Comparison of ENCODE assay signal across 19 mouse cellular contexts in genomic region chr7:115646696-115647095, GRCm38 (mm10).
DNase-seq lines count a peak whose midpoint lies in the region; ATAC-seq and TF ChIP-seq lines count a peak whose summit lies in the region.
"Had no signal": no experiment of that assay in that cellular context is flagged by ENCODE, and none has a peak within 500 bp of the region (broad histone marks: within the 10 kb centered on the region; RNA-seq: fewer than 3 reads in every experiment).

No protein-coding gene starts in this region.

- H3K9ac ChIP-seq in midbrain, embryonic 16.5 days (ENCODE audit: low read depth, low read length), result no peak overlapping the region
- H3K9ac ChIP-seq in embryonic facial prominence, embryonic 12.5 days, result no peak overlapping the region
- no peak overlapping the region for H3K9ac ChIP-seq in midbrain, postnatal 0 days (replicated peaks; ENCODE audit: low read length, poor library complexity, severe bottlenecking)
- no peak overlapping the region for H3K9ac ChIP-seq in intestine, embryonic 16.5 days (ENCODE audit: low read depth, low read length)
- H3K9ac ChIP-seq: embryonic facial prominence, embryonic 15.5 days; liver, embryonic 14.5 days; neural tube, embryonic 12.5 days had no signal

- no peaks in the 10 kb centered on the region for H3K9me3 ChIP-seq in midbrain, embryonic 10.5 days (replicated peaks)
- H3K9me3 ChIP-seq in midbrain, embryonic 16.5 days (replicated peaks; ENCODE audit: control insufficient read depth, low read length, poor library complexity, severe bottlenecking), result no peaks in the 10 kb centered on the region
- H3K9me3 ChIP-seq in embryonic facial prominence, embryonic 12.5 days, result no peaks in the 10 kb centered on the region
- no peaks in the 10 kb centered on the region for H3K9me3 ChIP-seq in limb, embryonic 10.5 days (replicated peaks)
- no peaks in the 10 kb centered on the region for H3K9me3 ChIP-seq in midbrain, postnatal 0 days (ENCODE audit: low read length)
- no peaks in the 10 kb centered on the region for H3K9me3 ChIP-seq in intestine, embryonic 16.5 days (ENCODE audit: control insufficient read depth, low read length)
- H3K9me3 ChIP-seq: embryonic facial prominence, embryonic 15.5 days; neural tube, embryonic 12.5 days had no signal

- 0 out of 2 replicates have a peak, but pooled peaks cover 4% of the 10 kb centered on the region for H3K27me3 ChIP-seq in midbrain, embryonic 10.5 days (ENCODE audit: low read depth, poor library complexity, severe bottlenecking)
- H3K27me3 ChIP-seq in midbrain, embryonic 16.5 days (ENCODE audit: control insufficient read depth, insufficient read depth, low read depth, low read length), result no peaks in the 10 kb centered on the region
- no peaks in the 10 kb centered on the region for H3K27me3 ChIP-seq in embryonic facial prominence, embryonic 12.5 days
- H3K27me3 ChIP-seq in limb, embryonic 10.5 days (ENCODE audit: low read depth, poor library complexity, severe bottlenecking), result peaks cover 26% of the 10 kb centered on the region
- H3K27me3 ChIP-seq in midbrain, postnatal 0 days (ENCODE audit: insufficient read depth, low read length), result no peaks in the 10 kb centered on the region; the same call in 1 of the 2 replicates
- no peaks in the 10 kb centered on the region for H3K27me3 ChIP-seq in intestine, embryonic 16.5 days (replicated peaks; ENCODE audit: control insufficient read depth, insufficient read depth, low read length)

- peak overlapping the region; percentile 81 for H3K27ac ChIP-seq in midbrain, embryonic 10.5 days (replicated peaks)
- H3K27ac ChIP-seq in midbrain, embryonic 16.5 days (ENCODE audit: low read length), result no peak overlapping the region; the same call in 1 of the 2 replicates
- H3K27ac ChIP-seq in embryonic facial prominence, embryonic 12.5 days, result peak overlapping the region; percentile 65; the same call in 1 of the 2 replicates
- peak overlapping the region; percentile 82 for H3K27ac ChIP-seq in limb, embryonic 10.5 days
- 0 out of 2 replicates have a peak overlapping the region, but pooled peaks have one; percentile 38 for H3K27ac ChIP-seq in midbrain, postnatal 0 days (ENCODE audit: low read depth, low read length)
- no peak overlapping the region for H3K27ac ChIP-seq in intestine, embryonic 16.5 days (ENCODE audit: low read length)
- H3K27ac ChIP-seq: embryonic facial prominence, embryonic 15.5 days; liver, embryonic 14.5 days; neural tube, embryonic 12.5 days had no signal

- TF ChIP-seq CTCF in midbrain, postnatal 0 days (IDR thresholded peaks at IDR 0.05), result no peak

- no peak overlapping the region for H3K4me3 ChIP-seq in midbrain, embryonic 10.5 days
- H3K4me3 ChIP-seq in midbrain, embryonic 16.5 days (ENCODE audit: low read depth, low read length), result no peak overlapping the region
- H3K4me3 ChIP-seq in embryonic facial prominence, embryonic 12.5 days, result no peak overlapping the region
- H3K4me3 ChIP-seq in limb, embryonic 10.5 days, result no peak overlapping the region
- H3K4me3 ChIP-seq in midbrain, postnatal 0 days (ENCODE audit: low read depth, low read length), result no peak overlapping the region
- no peak overlapping the region for H3K4me3 ChIP-seq in intestine, embryonic 16.5 days (ENCODE audit: low read length)
- H3K4me3 ChIP-seq: embryonic facial prominence, embryonic 15.5 days; neural tube, embryonic 12.5 days had no signal

- H3K36me3 ChIP-seq in midbrain, embryonic 10.5 days, result no peaks in the 10 kb centered on the region
- H3K36me3 ChIP-seq in midbrain, embryonic 16.5 days (ENCODE audit: control insufficient read depth, insufficient read depth, low read length), result no peaks in the 10 kb centered on the region
- no peaks in the 10 kb centered on the region for H3K36me3 ChIP-seq in embryonic facial prominence, embryonic 12.5 days
- no peaks in the 10 kb centered on the region for H3K36me3 ChIP-seq in limb, embryonic 10.5 days
- no peaks in the 10 kb centered on the region for H3K36me3 ChIP-seq in midbrain, postnatal 0 days (ENCODE audit: insufficient read depth, low read length)
- H3K36me3 ChIP-seq in intestine, embryonic 16.5 days (ENCODE audit: control insufficient read depth, insufficient read depth, low read length), result no peaks in the 10 kb centered on the region
- H3K36me3 ChIP-seq: embryonic facial prominence, embryonic 15.5 days; neural tube, embryonic 12.5 days had no signal

- H3K4me1 ChIP-seq in midbrain, embryonic 10.5 days, result peaks cover 38% of the 10 kb centered on the region
- peaks cover 14% of the 10 kb centered on the region for H3K4me1 ChIP-seq in midbrain, embryonic 16.5 days (ENCODE audit: control insufficient read depth, insufficient read depth, low read length)
- peaks cover 21% of the 10 kb centered on the region for H3K4me1 ChIP-seq in embryonic facial prominence, embryonic 12.5 days
- H3K4me1 ChIP-seq in limb, embryonic 10.5 days, result peaks cover 45% of the 10 kb centered on the region
- H3K4me1 ChIP-seq in midbrain, postnatal 0 days (ENCODE audit: insufficient read depth, low read length), result 0 out of 2 replicates have a peak, but pooled peaks cover 3% of the 10 kb centered on the region
- H3K4me1 ChIP-seq in intestine, embryonic 16.5 days (ENCODE audit: control insufficient read depth, insufficient read depth, low read length), result no peaks in the 10 kb centered on the region

- ATAC-seq in midbrain, embryonic 16.5 days, result no peak
- no peak for ATAC-seq in embryonic facial prominence, embryonic 12.5 days (ENCODE audit: insufficient number of reproducible peaks, insufficient read depth, low FRiP score, low TSS enrichment)
- no peak for ATAC-seq in midbrain, postnatal 0 days (ENCODE audit: low FRiP score)
- ATAC-seq in frontal cortex, adult (ENCODE audit: low TSS enrichment), result no peak
- no peak for ATAC-seq in intestine, embryonic 16.5 days
- ATAC-seq: CD4-positive, CD25-positive, alpha-beta regulatory T cell, adult 4 months had no signal

- H3K4me2 ChIP-seq in midbrain, embryonic 16.5 days (ENCODE audit: low read length), result no peak overlapping the region
- no peak overlapping the region for H3K4me2 ChIP-seq in embryonic facial prominence, embryonic 12.5 days (replicated peaks)
- no peak overlapping the region for H3K4me2 ChIP-seq in midbrain, postnatal 0 days (ENCODE audit: low read depth, low read length, poor library complexity, severe bottlenecking)
- no peak overlapping the region for H3K4me2 ChIP-seq in intestine, embryonic 16.5 days (ENCODE audit: low read depth, low read length)
- H3K4me2 ChIP-seq: embryonic facial prominence, embryonic 15.5 days; heart, embryonic 11.5 days had no signal

- DNase-seq in midbrain, embryonic 10.5 days (ENCODE audit: low spot score), result no peak
- peak; percentile 51 for DNase-seq in limb, embryonic 10.5 days (ENCODE audit: low spot score)
- DNase-seq in midbrain, postnatal 0 days (ENCODE audit: low spot score), result no peak
- DNase-seq: adrenal gland, postnatal 10 days; cerebellum, postnatal 14 days; gastrocnemius, postnatal 25 days; kidney, adult 18-20 months; kidney, postnatal 14 days; lung, postnatal 10 days; right cerebral cortex, postnatal 25 days had no signal

Comparison
In these comparisons a context has a peak if more than half of its experiments do, and no peak if none do; other contexts are left out.
1. H3K27ac ChIP-seq: peak in midbrain, embryonic 10.5 days (single experiment), embryonic facial prominence, embryonic 12.5 days (single experiment), limb, embryonic 10.5 days (single experiment) and midbrain, postnatal 0 days (single experiment); none in midbrain, embryonic 16.5 days (single experiment) and intestine, embryonic 16.5 days (single experiment).